Mouse (Mus musculus): ENCODE results near the gene Dgkh.

- TF ChIP-seq POLR2A (IDR thresholded peaks at IDR 0.05; ENCODE audit: borderline replicate concordance, extremely low read depth, low read depth, low read length) (no peak), CTCF (IDR thresholded peaks at IDR 0.05; ENCODE audit: insufficient read depth, low read length) (no peak)
These were observed 53.6 kb downstream of the Dgkh start for GRCm38 (mm10) chr14:78678981-78679380.

Data from lung, adult 2 months (tissue).